Mouse (Mus musculus) large intestine, adult 2 months (tissue): ENCODE measurements at regions not wholly inside any gene's neighbourhood (a gene's known extent, or its start where the extent isn't known, plus 50 kb on each side); places are given as distances from the start of the nearest gene placed in this dataset.
A peak's percentile ranks its signal among the peaks of the same experiment; 100 is the strongest.
"Not testable (repeated sequence)": the region's sequence is repeated elsewhere in the genome, so short reads cannot be mapped to it uniquely, and the experiment has no call there.

ENCODE experiments used
- DNase-seq: peaks from one replicate; pipeline ENCODE4 v3.0.0-alpha.2; 2012; ENCODE audit warnings: low read depth, low spot score
- whole genome bisulfite sequencing: fragments of 180-500 bp; shearing (Covaris S2); methylation state at CpG from one replicate; pipeline ENCODE4 v1.1.7; 2018; 5-methylcytosine and 5-hydroxymethylcytosine counted together

DNA sequence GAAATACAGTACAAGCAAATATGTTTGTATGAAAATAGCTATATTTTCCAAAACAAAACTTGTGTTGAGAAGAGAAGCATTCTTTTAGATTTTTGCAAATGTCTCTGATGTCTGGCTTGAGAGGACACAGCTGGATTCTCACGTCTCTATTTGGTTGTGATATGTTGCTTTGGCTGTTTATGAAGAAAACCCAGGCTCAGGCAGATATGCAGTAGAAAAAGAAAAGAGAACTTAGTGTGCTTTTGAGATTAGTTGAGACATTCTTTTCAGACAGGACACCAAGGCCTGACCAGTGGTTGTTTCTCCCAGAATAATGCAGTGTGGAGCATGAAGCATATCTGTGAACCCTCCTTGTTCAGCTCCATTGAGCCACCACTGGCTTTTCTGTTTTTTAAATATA, 178.8 kb upstream of the Mamld1 start:
- 74% methylated on average over 1 of the region's 1 CpGs for WGBS
- DNase-seq, result no peak

GRCm38 (mm10) chrX:70881326-70881725, 168.7 kb upstream of the Mamld1 start:
- DNase-seq, result no peak
- 85% methylated on average over 2 of the region's 2 CpGs for WGBS

DNA sequence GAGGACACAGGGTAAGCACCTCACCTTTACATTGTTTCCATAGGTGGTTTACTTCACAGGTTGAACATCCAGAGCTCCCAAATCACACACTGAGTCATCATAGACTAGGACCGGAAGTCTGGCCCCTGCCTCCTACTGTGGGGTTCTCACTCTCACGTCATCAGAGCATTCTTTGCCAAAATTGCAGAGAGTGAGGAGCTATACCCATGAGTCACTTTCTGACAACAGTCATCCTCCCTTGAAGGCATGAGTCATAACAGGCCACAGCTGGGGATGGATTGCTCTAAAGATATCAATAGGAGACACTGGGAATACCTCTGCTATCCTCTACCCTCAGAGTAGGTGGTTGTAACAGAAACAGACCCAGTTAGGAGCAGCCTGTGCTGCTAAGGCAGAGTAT, 166.6 kb upstream of the Mamld1 start:
- 59% methylated on average over 2 of the region's 2 CpGs for WGBS
- no peak for DNase-seq

DNA sequence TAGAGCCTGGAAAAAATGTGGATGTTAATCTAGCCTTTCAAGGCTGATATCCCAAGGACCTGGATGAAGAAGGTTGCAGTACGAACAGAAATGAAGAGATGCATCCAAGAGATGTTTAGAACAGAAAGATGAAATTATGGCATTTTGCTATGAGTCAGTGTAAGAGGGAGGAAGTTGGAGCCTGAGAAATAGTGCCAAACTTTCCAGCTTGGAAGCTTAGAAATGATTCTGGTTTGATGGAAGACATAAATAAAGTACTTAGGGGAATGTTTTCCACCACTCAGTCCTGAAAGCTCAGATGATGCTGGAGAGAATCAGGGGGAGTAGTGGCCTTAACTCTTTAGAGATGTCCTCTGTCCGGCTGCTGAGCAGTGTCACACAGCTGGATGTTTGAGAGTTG, 155.5 kb upstream of the Mamld1 start:
- 74% methylated on average over 2 of the region's 2 CpGs for whole genome bisulfite sequencing
- DNase-seq, result no peak

DNA sequence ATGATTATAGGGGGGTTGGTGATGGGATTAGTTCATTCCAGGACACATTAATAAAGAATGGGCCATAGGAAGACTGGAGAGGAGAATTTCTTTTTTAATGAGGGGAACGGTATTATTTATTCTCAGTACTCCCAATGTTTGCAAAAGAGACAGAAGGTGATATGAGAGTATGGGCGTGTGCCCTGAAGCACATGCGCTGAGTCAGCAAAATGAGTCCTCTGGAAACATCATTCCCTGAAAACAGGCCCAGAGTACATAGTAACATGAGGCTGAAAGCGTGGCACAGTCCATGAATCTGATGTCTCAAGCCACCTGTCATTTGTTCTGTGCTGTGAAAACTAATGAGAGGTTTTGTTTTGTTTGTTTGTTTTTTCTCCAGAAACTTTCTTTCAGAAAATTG, 154.5 kb upstream of the Mamld1 start:
- WGBS, result 56% methylated on average over 4 of the region's 4 CpGs
- DNase-seq, result no peak

DNA sequence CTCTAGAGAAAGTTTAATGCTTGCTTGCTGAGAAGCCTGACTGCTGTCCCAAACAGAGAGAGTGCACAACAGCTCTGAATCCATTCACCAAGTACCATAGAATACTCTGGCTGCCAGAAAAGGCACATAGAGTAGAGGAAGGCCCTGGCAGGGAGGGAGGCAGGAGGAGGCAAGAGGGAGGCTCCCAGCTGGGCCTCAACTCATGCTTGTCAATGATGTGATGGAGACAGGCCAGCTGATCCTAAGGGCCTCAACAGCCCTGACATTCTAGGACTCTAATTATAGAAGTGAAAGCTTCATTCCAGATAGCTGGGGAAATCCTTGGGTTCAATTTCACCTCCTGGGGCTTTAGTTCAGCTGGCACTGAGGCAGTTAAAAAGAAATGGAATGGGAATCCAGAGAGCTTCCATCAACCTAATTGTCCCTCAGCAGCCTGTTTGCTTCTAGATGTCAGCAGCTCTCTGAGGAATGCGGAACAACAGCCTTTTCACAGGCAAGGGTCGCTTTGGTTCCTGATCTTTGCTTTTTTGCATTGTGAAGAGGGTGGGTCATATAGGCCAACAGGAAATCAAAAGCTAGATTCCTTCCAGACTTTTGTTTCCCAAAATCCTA, 152.8 kb upstream of the Mamld1 start:
- WGBS, result 43% methylated on average over 2 of the region's 2 CpGs
- no peak for DNase-seq

DNA sequence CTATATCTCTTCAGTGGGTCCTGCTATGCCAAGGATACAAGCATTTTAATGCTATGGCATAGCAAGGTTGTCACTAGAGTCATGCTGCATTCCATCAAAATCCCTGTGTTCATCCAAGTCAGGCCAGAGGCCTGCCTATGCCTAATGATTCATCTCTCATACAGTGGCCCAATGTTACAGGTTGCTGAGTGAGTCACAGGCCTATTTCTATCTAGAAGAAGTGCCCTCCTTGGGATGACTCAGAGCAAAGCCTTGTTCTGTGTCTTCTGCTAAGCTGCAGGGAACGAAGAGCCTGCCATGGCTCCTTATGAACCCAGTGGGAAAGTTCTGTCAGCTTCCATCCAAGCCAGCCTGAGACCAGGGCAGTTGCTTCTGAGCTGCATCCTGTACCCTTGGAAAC, 151.2 kb upstream of the Mamld1 start:
- WGBS, result 65% methylated on average over 1 of the region's 1 CpGs

GRCm38 (mm10) chrX:70899720-70900479, 150.2 kb upstream of the Mamld1 start:
- no peak for DNase-seq
- 63% methylated on average over 8 of the region's 8 CpGs for WGBS

More for the DNA sequence above, 151.2 kb upstream of the Mamld1 start:
- DNase-seq, result not testable (repeated sequence)

DNA sequence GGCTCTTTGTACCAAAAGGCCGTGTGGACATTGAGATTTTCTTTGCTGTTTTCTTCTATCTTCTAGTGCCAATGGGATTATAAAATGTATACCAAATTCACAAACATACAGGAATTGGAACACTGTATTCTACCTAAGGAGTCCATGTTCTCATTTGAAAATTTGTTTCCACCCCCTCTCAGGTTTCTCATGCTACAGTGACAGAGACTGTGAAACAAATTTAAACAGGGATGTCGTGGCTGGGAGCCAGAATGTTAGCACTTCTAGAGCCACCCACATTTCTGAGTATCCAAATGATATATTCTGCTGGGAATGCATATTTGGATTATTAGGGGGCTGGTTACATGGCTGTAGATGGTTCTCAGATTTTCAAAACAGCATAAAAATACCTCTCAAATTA, 124.4 kb upstream of the Mamld1 start:
- WGBS, result 42% methylated on average over 2 of the region's 2 CpGs
- DNase-seq, result no peak

GRCm38 (mm10) chrX:70931944-70932343, 118.1 kb upstream of the Mamld1 start:
- 17% methylated on average over 2 of the region's 2 CpGs for WGBS
- DNase-seq, result peak; percentile 10

DNA sequence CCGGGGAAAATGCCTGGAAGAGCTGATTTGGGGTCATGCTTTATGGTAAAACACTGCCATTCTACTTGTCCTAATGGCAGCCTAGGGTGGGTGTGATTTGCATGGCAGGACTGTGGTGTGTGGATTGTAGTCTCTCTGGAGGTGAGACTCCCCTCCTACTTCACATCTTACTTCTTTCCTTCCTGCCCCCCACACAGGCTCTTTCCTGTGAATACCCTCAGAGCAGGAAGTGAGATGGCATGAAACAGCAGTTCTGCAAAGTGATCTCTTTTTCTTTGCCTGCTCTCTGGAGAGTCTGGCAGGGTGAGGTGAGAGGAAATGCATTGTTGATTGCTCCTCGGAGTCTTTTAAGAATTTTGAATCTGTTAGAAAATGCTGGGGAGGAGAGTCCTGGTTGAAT, 104.7 kb upstream of the Mamld1 start:
- no peak for DNase-seq
- WGBS, result 46% methylated on average over 2 of the region's 2 CpGs

GRCm38 (mm10) chrX:70946052-70946451, 104.0 kb upstream of the Mamld1 start:
- WGBS, result 34% methylated on average over 8 of the region's 8 CpGs
- DNase-seq, result no peak

DNA sequence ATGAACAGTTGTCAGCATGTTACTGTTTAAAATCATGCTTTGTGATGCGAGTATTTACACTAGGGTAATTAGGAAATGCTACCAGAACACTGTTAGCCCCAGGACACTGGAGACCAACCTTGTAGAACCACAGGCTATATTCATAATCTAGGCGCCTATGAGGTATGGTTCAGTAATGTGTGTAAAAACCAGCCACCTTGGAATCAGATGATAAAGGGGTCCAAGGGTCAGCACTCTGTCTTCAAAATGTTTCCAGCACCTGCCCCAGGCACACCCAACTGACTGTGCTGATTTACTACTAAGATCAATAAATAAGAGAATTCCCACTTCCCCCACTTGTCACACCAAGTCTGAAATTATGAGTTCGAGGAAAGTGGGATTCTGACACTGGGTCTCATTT, 100.8 kb upstream of the Mamld1 start:
- DNase-seq, result no peak
- 40% methylated on average over 3 of the region's 3 CpGs for whole genome bisulfite sequencing

DNA sequence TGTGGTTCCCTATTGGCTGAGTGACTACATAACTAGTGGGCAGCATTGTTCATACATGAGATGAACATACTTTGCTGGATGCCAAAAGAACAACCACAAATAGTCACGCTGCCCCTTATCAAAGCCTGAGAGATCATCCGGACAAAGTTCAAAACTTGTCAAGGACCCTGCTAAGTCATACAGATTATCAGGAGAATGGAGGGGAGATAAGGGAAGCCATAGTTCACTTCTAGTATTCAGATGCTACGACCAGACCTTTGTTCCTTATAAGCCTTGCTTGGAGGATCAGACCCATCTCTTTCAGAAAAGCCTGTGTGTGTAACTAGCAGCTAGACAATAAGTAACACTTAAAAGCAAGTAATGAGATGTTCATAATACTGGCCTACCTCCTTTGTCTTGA, 97.0 kb upstream of the Mamld1 start:
- WGBS, result 71% methylated on average over 3 of the region's 3 CpGs
- no peak for DNase-seq
